Mouse (Mus musculus) frontal cortex, postnatal 14 days (tissue): ENCODE data around the gene Pofut2.

Source experiments
- DNase-seq, 2 experiments: peaks; one replicate each; pipeline ENCODE4 v3.0.0; 2022; ENCODE audit warnings: low spot score in 2 of 2

The Pofut2 gene

GRCm38 (mm10) chr10:77258704-77259621, at the start of gene Pofut2:
Gene Pofut2, plus strand, starts transcription at chr10:77259218.
- peak; percentile 89 to 90 for DNase-seq

DNA sequence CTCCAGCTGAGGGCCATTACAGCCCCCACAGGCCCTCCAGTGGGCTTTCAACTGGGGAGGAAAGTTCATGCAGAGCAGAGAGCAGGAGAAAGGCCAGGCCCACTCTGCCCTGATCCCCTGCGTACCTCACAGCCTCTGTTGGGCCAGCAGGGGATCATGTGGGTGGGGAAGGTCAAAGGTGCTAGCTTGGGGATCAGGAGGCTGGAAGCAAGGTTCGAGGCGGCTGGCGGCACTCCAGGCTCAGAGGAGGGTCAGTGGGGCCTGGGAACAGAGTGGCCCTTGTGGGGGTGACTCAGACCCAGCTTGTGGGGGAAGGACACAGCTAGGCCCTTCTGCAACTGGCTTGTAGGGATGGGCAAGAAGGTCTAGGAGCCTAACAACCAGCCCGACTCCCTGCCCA, 49.8 kb upstream of the Pofut2 start:
- no peak for DNase-seq

GRCm38 (mm10) chr10:77210666-77211065, 48.4 kb upstream of the Pofut2 start:
- no peak for DNase-seq

GRCm38 (mm10) chr10:77211116-77211570, 47.9 kb upstream of the Pofut2 start:
- no peak for DNase-seq

DNA sequence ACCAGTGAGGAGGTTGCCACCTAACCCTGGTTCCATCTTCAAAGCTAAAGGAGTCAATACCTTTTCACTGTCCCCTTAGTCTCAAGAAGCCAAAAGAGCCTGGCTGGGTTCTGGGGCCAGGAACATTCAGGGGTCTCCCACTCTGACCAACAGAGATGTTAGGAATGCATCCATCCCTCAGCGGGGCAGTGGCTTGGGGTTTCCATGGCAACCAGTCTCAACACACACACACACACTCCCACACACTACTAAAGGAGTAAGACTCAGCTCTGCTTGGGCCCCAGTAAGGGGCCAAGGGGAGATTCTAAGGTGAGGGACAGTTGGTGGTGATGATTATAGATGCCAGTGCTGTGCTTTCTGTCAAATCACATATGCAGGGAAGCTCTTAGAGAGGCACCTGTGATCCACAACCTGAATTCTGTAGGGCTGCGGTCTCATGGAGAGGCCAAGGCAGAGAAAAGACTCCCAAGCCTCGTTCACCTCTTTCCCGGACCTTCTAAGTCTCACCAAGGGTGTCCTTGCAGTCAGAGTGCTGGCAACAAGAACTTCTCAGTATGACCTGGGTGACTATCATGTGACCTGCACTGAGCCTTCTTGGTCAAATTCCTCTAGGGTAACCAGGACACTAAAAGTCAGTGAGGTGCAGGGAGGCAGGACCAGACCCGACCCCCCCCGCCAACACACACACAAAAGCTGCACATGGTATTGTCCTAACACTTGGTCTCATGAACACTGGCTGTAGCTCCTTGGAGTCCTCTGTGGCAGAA, 46.5 kb upstream of the Pofut2 start:
- no peak for DNase-seq

- no peak for DNase-seq
Observed at GRCm38 (mm10) chr10:77213483-77213882, 45.5 kb upstream of the Pofut2 start.

DNA sequence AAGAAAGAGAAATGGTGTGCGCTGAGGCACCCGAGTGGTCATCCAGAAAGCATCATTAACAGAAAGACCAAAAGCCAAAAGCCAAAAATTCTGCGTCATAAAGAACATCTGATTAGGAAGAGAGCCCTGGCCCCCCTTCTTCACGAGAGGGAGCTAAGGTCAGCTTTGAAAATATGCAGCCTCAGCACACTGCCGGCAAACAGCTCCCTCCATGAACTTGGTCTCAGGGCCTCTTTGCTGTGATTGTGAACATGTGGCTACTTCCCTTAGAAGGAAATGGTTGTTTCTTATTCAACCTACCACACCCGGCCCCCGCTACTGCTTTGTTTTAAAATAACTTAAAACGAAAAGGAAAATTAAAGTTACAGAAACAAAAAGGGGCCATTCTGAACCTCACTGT, 44.4 kb upstream of the Pofut2 start:
- no peak for DNase-seq

- DNase-seq: no peak
Observed at GRCm38 (mm10) chr10:77215641-77216040, 43.4 kb upstream of the Pofut2 start.

DNA sequence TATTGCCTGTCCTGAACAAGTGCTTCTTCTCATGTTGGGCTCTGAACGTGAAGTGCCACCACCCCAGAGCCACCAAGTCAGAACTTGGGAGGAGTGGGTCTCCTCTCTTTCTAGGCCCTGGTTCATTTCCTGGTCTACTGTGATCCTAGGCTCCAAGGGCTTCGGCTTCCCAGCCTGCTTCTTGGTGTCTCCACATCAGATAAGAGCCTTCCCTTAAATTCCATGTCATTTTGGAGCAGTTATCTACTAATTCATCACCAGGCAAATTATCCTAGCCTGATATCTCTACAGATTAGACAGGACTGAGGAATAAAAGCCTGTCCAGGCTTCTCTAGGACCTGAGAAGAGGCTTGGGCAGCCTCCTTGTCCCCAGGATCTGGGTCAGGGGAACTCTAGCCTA, 42.7 kb upstream of the Pofut2 start:
- DNase-seq: no peak

DNA sequence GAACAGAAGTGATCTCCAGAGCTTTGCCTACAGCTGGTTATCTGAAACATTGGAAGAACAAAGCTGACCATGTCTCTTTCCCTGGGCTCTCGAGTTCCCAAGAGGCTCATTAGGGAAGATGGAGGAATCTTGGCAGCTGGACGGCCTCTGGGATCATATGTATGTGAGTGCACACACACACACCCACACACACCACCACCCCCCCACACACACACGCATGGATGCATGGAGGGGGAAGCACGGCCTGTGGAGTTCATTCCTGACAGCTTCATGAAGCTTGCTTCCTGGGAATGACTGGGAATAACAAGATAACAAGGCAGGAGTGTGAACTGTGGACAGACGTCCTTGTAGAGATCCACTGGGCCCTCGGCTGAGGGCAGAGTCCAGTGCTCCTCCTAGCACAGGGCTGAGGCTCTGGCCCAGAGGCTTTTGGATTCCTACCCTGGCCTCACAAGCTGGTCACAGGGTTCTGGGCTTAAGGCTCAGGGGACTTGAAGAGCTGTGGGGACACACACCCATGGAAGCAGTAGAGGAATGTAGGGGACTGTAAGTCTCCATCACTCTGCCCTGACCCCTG, 41.8 kb upstream of the Pofut2 start:
- no peak for DNase-seq

GRCm38 (mm10) chr10:77218059-77218458, 41.0 kb upstream of the Pofut2 start:
- DNase-seq: no peak

- DNase-seq: no peak
Observed at GRCm38 (mm10) chr10:77219411-77220025, 39.5 kb upstream of the Pofut2 start.

- DNase-seq: no peak
Observed at GRCm38 (mm10) chr10:77221108-77221507, 37.9 kb upstream of the Pofut2 start.

- DNase-seq: no peak
Observed at GRCm38 (mm10) chr10:77222963-77223552, 36.0 kb upstream of the Pofut2 start.

- DNase-seq: no peak
Observed at GRCm38 (mm10) chr10:77224390-77224789, 34.6 kb upstream of the Pofut2 start.

DNA sequence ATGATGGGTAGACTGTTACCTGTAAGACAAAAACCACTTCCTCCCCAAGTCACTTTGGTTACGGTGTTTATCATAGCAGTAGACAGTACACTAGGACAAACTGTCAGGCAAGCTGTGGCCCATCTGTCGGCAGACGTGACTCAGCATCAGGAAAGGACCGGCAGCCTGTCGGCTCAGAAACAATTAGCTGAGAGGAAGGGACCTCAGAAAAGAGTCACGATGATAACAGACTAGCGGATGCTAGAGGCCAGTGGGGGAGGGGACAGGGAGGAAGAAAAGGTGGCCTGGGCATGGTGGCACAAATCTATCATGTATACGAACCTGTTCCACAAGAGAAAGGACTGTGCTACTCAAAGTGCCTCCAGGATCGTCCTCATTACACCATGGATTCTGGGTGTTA, 33.6 kb upstream of the Pofut2 start:
- no peak for DNase-seq

GRCm38 (mm10) chr10:77225995-77226688, 32.9 kb upstream of the Pofut2 start:
- no peak for DNase-seq

DNA sequence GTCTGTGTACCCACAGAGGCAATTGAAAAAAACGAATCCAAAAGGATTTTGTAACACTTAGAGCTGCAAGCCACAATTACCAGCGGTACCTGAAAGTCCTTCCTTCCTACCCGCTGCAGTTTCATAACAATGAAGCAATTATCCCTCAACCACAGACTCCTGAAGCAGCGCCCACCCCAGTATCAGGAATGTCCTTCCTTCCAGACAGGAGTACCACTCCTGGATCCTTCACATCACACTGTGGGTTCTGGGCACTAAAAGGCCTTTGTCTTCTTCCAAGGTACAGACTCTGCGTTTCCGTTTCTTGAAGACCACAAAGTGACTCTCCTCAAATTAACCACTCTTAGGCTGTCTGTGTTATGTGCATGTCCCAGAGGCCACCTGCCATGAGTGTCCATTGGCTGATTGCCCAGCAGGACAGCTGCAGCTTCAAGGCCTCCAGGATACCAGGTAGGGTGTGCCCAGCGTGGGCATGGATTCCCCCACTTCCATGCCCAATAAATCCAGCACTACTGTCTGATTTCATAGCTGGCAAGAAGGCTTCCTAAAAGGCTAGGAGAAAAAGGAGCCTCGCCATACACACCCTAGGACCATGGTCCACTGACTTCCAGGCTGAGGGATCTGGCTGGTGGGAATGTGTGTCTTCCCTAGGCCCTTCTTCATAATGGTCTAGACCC, 32.2 kb upstream of the Pofut2 start:
- no peak for DNase-seq

DNA sequence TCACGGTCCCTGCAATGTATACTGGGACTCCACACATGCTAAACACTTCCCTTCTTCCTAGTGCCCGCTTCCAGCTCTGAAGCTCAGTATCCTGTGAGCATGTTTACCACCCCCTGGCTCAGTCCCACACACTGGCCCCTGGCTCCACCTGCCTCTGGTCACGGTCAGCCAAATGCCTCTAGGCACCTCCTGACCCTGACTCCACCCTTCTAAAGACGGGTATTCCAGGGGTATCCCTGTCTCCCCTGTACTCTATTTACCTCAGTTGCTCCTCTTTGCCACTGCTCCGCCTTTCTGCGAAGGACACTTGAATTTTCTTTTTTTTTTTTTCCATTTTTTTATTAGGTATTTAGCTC, 31.7 kb upstream of the Pofut2 start:
- DNase-seq: no peak
